Mouse (Mus musculus) 416B (cell line): Measurements from ENCODE around the gene Slc25a18.

ENCODE experiments used
- DNase-seq: peaks from one replicate; pipeline ENCODE4 v3.0.0; 2011; ENCODE audit warnings: low read depth

Gene Slc25a18

GRCm38 (mm10) chr6:120773149-120773628 is at the start of gene Slc25a18:
Gene Slc25a18 (plus strand): TSS chr6:120773578.
- DNase-seq: no peak

- no peak for DNase-seq
Observed at GRCm38 (mm10) chr6:120725986-120726385, 47.4 kb upstream of the Slc25a18 start.

GRCm38 (mm10) chr6:120736011-120736410 is 37.4 kb upstream of the Slc25a18 start:
- no peak for DNase-seq

- peak; percentile 81 for DNase-seq
Observed at GRCm38 (mm10) chr6:120736566-120736965, 36.8 kb upstream of the Slc25a18 start.

GRCm38 (mm10) chr6:120743130-120743529 is 30.2 kb upstream of the Slc25a18 start:
- DNase-seq: no peak

GRCm38 (mm10) chr6:120744266-120744665 is 29.1 kb upstream of the Slc25a18 start:
- no peak for DNase-seq

GRCm38 (mm10) chr6:120746416-120746815 is 27.0 kb upstream of the Slc25a18 start:
- DNase-seq: no peak

GRCm38 (mm10) chr6:120761151-120761550 is 12.2 kb upstream of the Slc25a18 start:
- no peak for DNase-seq

- DNase-seq: no peak
Observed at GRCm38 (mm10) chr6:120769972-120770371, 3.4 kb upstream of the Slc25a18 start.

GRCm38 (mm10) chr6:120771366-120771765 is 2.0 kb upstream of the Slc25a18 start:
- peak; percentile 50 for DNase-seq

GRCm38 (mm10) chr6:120772025-120772424 is 1.4 kb upstream of the Slc25a18 start:
- no peak for DNase-seq

- no peak for DNase-seq
Observed at GRCm38 (mm10) chr6:120773763-120774162, 385 bp downstream of the Slc25a18 start.

- no peak for DNase-seq
Observed at GRCm38 (mm10) chr6:120776286-120776685, 2.9 kb downstream of the Slc25a18 start.

- no peak for DNase-seq
Observed at GRCm38 (mm10) chr6:120777533-120777932, 4.2 kb downstream of the Slc25a18 start.

- DNase-seq: no peak
Observed at GRCm38 (mm10) chr6:120778226-120778625, 4.8 kb downstream of the Slc25a18 start.

GRCm38 (mm10) chr6:120782948-120783347 is 9.6 kb downstream of the Slc25a18 start:
- peak; percentile 18 for DNase-seq

- DNase-seq: no peak
Observed at GRCm38 (mm10) chr6:120784351-120784750, 11.0 kb downstream of the Slc25a18 start.

- DNase-seq: peak; percentile 46
Observed at GRCm38 (mm10) chr6:120788068-120788607, 14.8 kb downstream of the Slc25a18 start.

GRCm38 (mm10) chr6:120788904-120789303 is 15.5 kb downstream of the Slc25a18 start:
- DNase-seq: peak; percentile 77

GRCm38 (mm10) chr6:120790153-120790552 is 16.8 kb downstream of the Slc25a18 start:
- peak; percentile 24 for DNase-seq

GRCm38 (mm10) chr6:120790717-120791116 is 17.3 kb downstream of the Slc25a18 start:
- DNase-seq: no peak

GRCm38 (mm10) chr6:120792947-120793346 is 19.6 kb downstream of the Slc25a18 start:
- peak; percentile 24 for DNase-seq

- peak; percentile 34 for DNase-seq
Observed at GRCm38 (mm10) chr6:120795422-120796086, 22.2 kb downstream of the Slc25a18 start.

- no peak for DNase-seq
Observed at GRCm38 (mm10) chr6:120796111-120796510, 22.7 kb downstream of the Slc25a18 start.
